Mouse (Mus musculus) adrenal gland, postnatal 14 days (tissue): ENCODE measurements around the gene Iqch. TPM values are rescaled to one million over a fixed set of nuclear protein-coding genes. Genes with fewer than 3 reads are reported as not detected.
"Not testable (repeated sequence)": the region's sequence is repeated elsewhere in the genome, so short reads cannot be mapped to it uniquely, and the experiment has no call there.

Experiments used
- DNase-seq: peaks from one replicate; pipeline ENCODE4 v3.0.0; 2021; ENCODE audit warnings: mixed read lengths
- total RNA-seq: library from RNA; stranded (reverse); gene quantifications from 2 replicates; pipeline ENCODE4 v1.2.3, GENCODE M21; 2021

Iqch gene
- total RNA-seq, 1 experiment from 2014 or later: 0.44 TPM

DNA sequence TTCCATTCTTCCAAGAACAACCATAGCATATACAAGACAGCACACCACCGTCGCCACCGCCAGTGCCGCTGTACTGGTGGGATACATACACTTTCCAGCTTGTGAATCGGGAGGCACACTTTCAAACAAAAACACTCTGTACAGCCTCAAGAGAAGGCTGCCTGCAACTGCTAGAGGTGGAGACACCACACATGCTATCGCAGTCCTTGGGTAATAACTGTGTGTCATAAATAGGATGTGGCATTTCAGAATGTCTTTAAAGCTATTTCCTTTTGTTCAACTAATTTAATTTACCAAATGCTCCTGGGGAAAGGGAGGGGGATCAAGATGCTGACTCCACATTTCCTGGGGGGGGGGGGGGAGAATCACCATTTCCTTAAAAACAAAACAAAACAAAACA is 34.0 kb downstream of the Iqch start:
- no peak for DNase-seq

DNA sequence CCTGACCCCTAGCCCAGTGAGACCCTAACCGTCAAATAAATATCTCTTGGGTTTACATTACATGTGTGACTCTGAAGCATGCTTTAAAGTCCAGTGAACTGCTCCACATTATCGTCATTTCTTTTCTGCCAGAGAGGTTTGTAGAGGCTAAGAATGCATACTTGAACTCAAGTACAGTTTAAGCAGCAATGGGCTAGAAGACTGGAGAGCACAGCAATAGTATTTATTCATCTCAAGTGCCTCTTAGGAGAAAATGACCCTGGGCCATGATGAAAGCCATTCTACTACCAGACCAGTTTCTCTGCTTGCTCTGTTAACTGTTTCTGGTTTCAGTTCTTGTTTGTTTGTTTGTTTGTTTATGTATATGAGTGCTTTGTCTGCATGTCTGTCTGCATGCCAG is 38.9 kb downstream of the Iqch start:
- DNase-seq: no peak

DNA sequence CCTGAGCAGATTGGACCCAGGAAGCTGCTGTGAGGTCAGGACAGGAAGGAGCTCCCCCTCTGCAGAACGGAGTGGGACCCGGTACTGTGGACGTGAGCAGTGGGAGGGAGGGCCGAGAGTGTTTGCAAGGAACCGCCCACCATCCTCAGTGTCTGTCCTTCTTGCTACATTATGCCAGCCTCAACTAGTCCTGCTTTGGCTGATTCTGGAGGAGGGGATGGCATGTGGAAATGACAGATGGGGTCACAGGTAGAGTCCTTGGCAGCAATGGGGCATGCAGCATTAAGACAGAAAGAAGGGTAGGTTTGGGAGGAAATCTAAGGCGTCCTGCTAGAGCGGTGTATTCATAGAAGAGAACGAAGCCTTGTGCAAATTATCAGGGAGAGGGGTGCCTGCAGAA is 40.4 kb downstream of the Iqch start:
- no peak for DNase-seq

DNA sequence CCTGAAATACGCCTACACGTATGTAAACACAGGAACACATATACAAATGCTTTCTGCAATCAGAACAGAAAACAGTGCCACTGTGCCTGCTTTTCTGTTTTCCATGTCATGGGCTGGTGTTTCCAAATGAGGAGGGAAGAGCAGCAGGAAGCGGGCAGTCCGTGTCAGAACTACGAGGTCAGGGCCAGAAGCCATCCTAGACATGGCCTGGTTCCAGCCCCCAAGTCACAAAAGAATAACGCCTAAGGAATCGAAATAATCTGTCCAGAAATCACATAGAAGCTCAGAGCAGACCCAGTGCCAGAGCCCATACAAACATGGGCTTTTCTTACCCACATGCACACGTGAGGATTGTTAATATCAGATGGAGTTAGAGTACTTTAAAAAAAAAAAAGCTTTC is 45.4 kb downstream of the Iqch start:
- DNase-seq: peak; percentile 39

DNA sequence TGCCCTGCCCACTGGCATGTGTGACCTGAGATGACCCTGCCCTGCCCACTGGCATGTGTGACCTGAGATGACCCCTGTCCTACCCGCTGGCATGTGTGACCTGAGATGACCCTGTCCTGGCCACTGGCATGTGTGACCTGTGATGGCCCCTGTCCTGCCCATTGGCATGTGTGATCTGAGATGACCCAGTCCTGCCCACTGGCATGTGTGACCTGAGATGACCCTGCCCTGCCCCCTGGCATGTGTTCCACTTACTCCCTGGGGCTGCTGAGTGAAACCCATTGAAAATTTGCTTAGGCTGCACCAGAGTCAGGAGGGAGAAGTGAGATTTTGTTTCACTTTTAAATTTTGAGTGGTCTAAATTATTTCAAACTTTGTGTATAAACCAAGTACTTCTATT is 46.0 kb downstream of the Iqch start:
- peak; percentile 53 for DNase-seq

DNA sequence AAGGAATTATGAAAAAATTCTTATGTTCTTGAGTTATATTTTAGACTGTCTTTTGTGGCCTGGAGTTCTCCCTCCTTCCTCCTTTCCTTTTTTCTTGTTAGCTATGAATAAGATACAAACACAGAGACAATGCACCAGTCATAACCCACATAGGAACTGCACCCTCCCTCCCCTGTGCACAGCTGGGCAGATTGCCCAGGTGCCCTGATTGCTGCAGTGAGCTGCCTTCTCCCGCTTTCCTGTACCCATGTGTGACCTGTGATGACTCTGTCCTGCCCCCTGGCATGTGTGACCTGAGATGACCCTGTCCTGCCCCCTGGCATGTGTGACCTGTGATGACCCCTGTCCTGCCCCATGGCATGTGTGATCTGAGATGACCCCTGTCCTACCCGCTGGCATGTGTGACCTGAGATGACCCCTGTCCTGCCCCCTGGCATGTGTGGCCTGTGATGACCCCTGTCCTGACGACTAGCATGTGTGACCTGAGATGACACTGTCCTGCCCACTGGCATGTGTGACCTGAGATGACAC is 46.8 kb downstream of the Iqch start:
- peak; percentile 60 for DNase-seq

DNA sequence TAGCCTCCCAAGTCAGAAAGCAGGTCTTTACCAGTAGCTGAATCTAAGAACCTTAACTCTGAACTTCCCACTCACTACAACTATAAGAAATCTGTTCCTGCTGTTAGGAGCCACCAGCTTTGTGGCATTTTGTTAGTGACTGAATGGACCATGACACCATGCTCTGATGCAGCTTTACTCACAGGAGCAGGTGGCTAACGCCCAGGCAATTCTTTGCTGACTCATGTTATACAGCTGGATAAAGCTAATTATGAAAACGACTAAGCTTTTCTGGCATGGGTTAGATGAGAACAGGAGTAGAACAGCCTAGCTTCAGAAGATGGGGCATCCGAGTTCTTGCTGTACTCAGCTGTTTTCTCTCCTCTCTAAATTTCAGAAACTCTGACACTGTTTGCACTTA is 48.7 kb downstream of the Iqch start:
- no peak for DNase-seq

DNA sequence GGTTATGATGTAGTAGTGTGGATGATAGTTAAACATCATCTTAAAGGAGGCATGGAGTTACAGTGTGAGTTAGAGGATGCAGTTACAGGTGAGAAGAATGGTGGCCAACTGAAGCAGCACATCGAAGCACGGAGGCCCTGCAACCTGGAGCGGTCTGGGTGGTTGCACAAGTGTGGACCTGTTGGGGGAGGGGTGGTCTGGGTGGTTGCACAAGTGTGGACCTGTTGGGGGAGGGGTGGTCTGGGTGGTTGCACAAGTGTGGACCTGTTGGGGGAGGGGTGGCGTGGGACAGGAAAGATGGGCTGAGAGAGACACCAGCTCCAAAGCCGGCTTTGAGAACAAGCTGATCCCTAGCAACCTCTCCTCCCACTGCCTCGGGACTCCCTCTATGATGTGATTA is 51.6 kb downstream of the Iqch start:
- not testable (repeated sequence) for DNase-seq

DNA sequence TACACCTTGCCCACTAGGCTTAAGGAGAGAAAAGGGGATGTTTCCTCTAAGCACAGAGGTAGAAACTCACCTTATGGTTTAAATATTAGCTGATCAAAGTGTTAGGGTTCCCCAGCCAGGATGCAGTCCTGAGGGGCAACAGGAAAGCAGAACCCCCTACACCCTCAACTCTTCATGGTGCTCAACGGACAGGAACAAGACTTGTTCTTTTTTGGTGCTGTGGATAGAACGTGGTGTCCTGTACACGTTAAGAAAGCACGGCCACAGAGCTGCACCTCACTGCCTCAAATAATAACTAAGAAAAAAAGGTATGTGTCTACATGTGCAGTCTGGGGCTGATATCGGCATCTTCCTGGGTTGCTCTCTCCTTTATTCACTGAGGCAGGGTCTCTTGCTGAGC is 53.3 kb downstream of the Iqch start:
- DNase-seq: no peak

DNA sequence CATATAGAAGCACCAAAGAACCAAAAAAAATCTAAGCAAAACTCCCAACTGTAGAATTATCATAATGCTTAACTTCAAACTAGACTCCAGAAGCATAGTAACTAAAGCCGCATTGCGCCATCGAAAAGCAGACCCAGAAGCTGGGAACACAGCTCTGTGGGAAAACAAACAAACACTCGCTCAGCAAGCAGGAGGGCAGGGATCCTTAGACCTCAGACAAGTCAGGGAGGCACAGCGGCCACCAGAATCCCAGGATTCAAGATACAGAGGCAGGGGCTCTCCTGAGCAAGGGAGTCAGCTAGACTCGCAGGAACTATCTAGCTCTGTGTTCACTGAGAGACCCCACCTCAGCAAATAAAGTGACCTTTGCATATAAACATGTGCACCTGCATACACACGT is 60.4 kb downstream of the Iqch start:
- no peak for DNase-seq

DNA sequence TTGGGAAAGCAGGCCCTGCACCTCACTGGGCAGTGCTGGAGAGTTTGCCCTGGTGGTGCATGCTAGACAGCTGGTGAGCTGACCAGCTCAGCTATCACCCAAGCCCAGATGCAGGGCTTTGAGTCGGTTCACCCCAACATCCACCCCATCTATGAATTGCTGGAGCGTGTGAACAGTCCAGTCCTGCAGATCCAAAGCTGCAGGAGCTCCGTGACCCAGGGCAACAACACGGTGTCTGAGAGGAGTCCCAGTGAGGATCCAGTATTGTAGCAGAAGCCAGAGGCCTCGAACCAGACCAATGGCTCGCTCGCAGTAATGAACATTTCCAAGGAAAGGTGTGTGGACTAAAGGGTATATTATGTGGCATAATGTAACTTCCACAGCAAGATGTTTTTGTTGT is 61.0 kb downstream of the Iqch start:
- DNase-seq: no peak

DNA sequence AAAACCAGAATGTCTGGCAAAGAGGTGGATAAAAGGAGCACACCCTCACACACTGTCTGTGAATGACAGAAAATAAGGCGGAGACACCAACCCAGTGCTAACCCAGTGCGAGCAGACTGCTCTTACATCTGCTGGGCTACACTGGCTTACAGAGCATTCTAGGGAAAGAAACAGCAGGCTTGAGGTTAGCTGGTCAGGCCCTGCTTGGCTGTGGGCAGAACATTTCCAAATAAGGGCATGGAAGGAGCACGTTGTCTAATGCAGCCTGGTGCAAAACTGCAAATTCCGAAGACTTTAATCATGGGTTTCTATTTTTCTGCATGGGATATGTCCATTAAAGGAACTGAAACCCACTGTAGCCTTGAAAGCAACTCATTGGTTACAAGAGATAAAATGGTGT is 64.8 kb downstream of the Iqch start:
- no peak for DNase-seq

DNA sequence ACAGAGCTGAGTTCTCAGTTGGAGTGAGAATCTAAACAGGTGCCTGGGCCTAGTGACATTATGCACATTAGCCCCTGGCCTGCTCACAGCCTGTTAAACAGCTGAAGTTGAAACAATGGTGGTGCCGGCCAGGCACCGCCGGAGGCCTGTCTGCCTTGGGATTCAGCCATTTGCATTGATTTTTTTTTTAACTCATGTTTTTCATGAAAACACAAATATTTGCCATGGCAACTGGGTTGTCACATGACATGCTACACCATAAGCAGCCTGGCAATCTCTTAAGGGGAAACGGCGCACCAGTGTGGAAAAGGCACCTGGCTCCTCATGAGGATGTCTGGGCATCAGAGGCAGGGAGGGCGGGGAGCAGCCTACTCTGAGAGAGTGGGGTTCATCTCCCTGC is 67.3 kb downstream of the Iqch start:
- DNase-seq: no peak

DNA sequence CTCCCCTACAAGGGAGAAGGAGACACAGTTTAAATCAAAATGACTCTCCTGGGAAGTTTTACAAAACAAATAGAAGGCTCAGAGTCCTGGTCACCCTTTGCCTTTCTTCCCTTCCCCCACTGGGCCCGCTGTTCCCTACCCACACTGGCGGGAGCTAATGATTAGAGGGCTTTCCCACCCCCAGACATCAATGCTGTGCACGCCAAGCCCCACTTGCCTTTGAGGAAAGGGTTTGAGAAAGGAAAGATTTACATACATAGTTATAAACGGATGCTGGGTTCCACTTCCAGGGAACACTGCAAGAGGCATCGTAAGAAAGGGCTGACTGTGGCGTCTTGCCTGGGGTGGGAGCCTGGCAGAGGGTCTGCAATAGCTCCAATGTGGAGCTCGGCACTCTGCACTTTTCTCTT is 67.9 kb downstream of the Iqch start:
- DNase-seq: peak; percentile 22

DNA sequence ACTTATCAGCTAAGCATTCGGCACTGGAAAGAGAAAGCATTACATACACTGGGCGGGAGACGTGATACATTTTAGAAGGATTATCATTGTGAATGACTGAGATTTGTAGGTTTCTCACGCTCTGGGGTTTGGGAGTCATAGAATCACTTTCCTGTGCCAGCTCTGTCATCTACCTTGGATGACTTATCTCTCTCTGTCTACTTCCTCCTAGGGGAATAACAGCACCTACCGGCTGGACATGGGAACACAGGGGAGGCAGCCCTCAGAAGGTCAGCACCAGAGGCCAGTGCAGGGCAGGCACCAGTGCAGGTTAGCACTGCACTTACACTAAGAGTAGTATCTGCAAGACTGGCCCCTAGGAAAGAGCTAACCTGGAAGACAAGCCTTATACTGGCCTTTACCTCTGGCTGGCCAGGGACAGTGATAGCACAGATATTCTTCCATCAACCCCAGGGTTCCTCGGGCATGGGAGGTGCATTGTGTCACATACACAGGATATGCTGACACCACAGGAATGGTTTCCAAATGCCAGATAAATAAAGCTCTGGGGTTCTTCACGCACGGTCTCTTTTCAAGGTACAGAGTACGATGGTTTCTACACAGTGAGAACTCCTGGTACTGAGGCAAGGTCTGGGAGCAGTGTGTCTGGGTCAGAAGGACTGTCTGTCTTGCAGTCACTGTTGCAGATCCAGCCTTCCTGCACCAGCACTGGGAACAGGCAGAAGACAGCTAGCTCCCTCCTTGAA is 69.2 kb downstream of the Iqch start:
- peak; percentile 57 for DNase-seq

DNA sequence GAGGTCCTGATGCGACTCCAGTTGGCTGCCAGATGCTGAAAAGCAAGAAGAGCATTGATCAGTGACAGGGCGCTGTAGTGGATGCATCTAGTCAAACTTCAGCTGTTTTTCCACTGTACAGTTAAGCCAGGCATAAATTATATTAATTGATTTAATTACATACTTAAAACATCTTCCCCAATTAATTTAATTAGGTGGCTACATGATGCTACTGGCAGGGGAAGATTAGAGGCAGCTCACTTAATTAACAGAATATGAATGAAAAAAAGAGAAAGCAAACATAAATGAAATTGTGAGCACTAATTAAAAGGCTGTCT is 78.4 kb downstream of the Iqch start:
- no peak for DNase-seq

DNA sequence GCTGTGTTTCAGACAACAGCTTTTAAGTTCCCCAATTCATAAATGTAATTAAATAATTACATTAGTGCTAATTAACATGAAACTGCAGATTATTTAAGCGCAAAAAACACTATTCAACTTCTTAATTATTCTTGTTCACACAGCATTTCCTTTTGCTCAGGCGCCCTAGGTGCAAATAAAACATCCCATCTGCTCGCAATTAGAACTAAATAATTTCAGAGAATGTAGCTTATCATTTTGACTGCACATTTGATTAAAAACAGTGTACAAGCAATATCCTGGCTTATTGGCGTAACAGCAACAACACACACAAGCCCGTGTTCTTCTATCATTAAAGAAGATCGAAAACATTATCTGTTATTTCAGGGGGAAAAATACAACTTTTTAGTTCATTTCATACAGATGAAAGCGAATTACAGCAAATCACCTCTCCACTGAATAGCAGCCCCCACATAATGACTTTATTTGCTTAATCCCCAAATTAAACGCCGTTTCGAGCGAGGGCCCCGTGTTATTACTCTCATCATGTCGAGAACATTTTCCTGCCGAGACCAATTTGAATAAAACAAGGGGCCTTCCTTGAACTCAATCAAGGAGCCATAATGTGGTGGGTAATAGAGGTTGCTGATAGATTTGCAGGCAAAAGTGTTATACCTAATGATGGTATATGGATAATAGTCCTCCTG is 78.9 kb downstream of the Iqch start:
- no peak for DNase-seq

DNA sequence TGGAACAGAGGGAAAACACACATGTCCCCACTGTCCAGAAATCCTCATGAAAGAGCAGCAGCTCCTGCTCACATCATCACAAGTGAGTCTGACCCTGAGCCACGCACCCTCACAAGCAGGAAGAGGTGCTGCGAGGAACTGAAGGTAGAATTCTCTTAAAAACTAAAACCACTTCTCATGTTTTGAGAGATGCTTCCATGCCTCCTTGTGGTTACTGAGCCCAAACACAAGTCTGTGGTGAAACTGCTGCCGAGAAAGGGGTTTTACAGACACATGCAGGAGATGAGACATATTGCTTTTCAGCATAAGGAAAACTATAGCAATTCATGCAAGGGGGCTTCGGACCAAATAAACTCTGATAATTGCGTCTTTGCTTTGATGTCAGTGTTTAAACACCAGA is 89.4 kb downstream of the Iqch start:
- no peak for DNase-seq

DNA sequence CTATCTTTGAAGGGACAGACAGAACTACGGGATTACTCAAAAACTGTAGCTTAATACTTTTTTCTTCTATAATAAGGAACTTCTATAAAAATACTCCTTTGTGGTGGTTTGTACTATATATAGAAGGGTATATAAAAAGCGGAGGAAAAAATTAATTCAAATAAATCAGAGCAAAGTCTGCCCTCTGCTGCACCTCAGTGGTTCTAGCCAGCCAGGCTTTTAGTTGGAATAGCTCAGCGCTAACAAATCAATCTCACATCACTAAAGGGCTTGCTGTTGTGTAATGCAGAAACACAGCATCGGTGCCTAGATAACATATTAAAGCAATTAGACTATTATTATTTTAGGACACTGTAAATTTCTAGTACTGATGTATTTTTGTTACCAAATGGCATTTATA is 91.3 kb downstream of the Iqch start:
- DNase-seq: no peak

DNA sequence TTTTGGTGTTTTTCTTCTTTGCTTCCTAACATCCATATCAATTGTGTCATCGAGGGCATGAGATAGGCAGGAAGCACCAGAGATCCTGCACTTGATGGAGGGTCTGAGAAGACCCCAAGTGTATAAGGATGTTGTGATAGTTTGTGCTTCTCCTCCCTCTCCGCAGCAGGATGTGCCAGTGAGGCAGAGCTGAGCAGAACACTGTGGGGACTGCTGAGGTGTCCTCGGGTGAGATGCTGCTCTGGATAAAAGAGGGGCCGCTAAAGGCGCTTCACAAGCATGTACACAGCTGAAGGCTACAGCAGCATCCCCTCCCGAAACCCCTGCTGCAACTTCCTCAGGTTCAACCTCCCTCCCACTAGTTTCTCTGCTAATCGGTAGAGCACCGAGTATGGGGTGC is 95.2 kb downstream of the Iqch start:
- no peak for DNase-seq

DNA sequence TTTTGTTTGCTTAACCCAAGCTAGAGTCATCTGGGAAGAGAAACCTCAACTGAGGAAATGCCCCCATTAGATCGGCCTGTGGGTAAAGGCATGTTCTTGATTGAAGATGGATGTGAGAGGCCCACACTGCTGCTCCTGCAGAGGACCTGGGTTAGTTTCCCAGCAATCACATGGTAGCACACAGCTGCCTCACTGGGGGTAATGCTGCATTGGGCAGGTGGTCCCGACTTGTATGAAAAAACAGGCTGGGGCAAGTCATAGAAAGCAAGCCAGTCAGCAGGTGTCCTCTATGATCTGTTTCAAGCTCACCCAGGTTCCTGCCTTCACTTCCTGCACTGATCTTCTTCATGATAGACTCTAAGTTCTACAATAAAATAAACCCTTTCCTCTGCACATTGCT is 98.4 kb downstream of the Iqch start:
- DNase-seq: no peak

DNA sequence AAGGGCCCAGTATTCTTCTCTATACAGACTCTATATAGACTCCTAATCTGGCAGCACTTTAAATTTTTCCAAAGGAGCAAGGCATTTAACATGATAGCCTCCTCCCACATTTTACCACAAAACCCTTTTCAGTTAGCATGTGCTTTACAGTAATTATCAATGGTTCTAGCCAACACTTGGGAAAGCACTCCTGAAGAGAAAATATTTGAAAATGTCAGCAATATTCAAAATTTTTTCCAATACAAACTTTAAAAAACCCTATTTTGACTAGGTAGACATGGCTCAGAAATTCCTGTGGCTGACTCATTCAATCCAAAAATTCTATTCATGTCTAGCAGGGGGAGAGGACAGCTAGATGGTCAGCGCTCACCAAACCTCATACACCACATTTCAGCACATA is 100.8 kb downstream of the Iqch start:
- no peak for DNase-seq

DNA sequence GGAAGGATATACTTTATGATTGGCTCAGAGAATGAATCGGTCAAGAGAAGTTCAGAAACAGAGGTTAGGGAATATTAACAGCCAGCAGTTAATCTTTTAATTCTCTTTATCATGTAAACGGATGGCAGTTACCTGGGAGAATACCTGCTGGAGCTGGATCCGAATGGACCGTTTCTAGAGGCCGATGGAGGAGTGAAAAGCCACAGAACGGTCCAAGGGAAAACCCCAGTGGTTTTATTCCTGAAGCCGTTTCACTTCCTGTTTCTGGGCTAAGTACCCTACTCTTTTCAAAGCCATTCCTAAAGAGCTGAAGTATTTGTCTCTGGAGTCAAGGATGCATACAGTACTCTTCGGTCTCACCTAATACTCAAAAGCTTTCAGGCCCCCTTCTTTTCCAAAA is 102.4 kb downstream of the Iqch start:
- no peak for DNase-seq

DNA sequence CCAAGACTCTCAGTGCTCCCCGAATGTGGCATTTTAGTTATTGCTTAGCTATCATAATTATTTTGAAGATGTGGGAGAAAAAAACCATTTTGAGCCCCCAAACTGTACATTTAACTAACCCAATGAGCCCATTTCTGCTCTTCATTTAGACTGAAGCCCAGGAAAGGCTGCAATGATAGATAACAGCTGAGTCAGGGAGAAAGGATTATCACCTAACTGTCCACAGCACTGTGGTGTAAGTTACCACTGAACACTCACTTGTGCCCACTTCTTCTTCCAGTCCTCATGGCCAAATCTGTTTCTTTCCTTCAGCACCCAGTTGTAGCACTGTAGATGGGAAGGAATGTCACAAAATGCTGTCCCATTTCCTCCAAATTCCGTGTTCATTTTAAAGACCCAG is 106.5 kb downstream of the Iqch start:
- no peak for DNase-seq
